Mouse (Mus musculus) midbrain, embryonic 13.5 days (tissue): ENCODE data around the gene Adprh. TPM values are rescaled to one million over a fixed set of nuclear protein-coding genes. Genes with fewer than 3 reads are reported as not detected.
"Not testable (repeated sequence)": the region's sequence is repeated elsewhere in the genome, so short reads cannot be mapped to it uniquely, and the experiment has no call there.

Experiments used
- ATAC-seq: fragments of 200-750 bp; cut with Nextera tagmentation; 2 replicates; pipeline ENCODE4 v1.8.0; 2017; ENCODE audit warnings: mild to moderate bottlenecking, moderate TSS enrichment, moderate library complexity
- H3K27ac ChIP-seq: fragments of 300-500 bp; sonication (generic); 2 replicates; pipeline ENCODE4 v1.5.1; 2015; ENCODE audit warnings: inconsistent platforms, mild to moderate bottlenecking, moderate library complexity
- H3K27me3 ChIP-seq: fragments of 300-500 bp; sonication (generic); 2 replicates; pipeline ENCODE4 v1.6.1; 2015; ENCODE audit warnings: mild to moderate bottlenecking, inconsistent platforms
- H3K36me3 ChIP-seq: fragments of 300-500 bp; sonication (generic); 2 replicates; pipeline ENCODE4 v1.6.1; 2015; ENCODE audit warnings: mild to moderate bottlenecking, inconsistent platforms
- H3K4me1 ChIP-seq: fragments of 300-500 bp; sonication (generic); replicated peaks from 2 replicates; pipeline ENCODE4 v1.6.1; 2015; ENCODE audit warnings: inconsistent platforms
- H3K4me2 ChIP-seq: fragments of 300-500 bp; sonication (generic); replicated peaks from 2 replicates; pipeline ENCODE4 v1.6.1; 2015; ENCODE audit warnings: moderate library complexity, mild to moderate bottlenecking, inconsistent platforms
- H3K4me3 ChIP-seq: fragments of 300-500 bp; sonication (generic); replicated peaks from 2 replicates; pipeline ENCODE4 v1.5.1; 2015; ENCODE audit warnings: mild to moderate bottlenecking, inconsistent platforms
- H3K9ac ChIP-seq: fragments of 300-500 bp; sonication (generic); replicated peaks from 2 replicates; pipeline ENCODE4 v1.6.1; 2015; ENCODE audit warnings: mild to moderate bottlenecking, inconsistent platforms
- H3K9me3 ChIP-seq: fragments of 300-500 bp; sonication (generic); 2 replicates; pipeline ENCODE4 v1.6.1; 2016; ENCODE audit warnings: mild to moderate bottlenecking, inconsistent platforms
- WGBS: fragments of 180-500 bp; shearing (Covaris S2); methylation state at CpG from one replicate; pipeline ENCODE4 v1.1.7; 2015; 5-methylcytosine and 5-hydroxymethylcytosine counted together
- polyA plus RNA-seq: library from polyadenylated mRNA; unstranded; fragments of >200 nt; fragmentation: Nextera tagmentation; extraction: Ambion mirVana; gene quantifications from 2 replicates; pipeline ENCODE4 v1.2.1, GENCODE M21; 2015

The Adprh gene
- polyA plus RNA-seq, result 156 and 157 TPM in 2 replicates

DNA sequence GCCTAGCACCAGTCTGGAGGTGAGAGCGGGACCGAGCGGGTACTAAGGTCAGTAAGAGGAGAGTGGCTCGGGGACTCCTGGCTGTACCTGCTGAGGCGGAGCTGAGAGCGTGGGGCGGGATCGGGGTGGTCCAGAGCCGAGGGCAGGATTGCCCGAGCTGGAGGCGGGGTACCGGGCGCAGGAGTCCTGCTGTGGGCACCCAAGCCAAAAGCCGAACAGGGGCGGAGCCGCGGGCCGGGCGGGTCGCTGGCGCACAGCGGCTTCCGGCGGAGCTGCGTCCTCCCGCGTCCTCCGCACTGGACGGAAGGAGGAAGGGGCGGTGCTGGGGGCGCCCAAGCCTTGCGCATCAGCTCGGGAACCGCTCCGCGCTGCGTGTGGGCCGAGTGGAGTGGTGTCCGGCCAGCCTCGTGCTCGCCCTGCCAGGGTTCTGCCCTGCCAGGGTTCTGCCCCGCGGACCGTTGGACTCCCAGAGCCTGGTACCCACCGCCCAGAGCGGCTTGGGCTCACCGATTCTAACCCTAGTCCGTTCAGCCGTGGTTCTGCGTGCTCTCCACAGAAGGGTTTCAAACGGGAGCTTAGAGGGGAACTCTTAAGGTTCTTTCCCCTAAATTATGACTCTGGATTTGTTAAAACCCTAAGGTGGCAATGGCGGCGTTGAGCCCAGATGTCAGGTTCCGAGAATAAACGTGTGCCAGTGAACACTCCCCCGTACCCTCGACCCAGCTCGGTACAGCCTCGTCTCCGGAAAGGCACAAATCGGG is at the start of gene Adprh:
TSS of gene Adprh (minus strand) at position 262 of the 761 bp plus-strand sequence.
- H3K36me3 ChIP-seq, result peaks cover 27% of the 10 kb centered on the region
- no peaks in the 10 kb centered on the region for H3K9me3 ChIP-seq
- H3K27ac ChIP-seq, result peak within 1 kb of the TSS; percentile 89
- peak; percentile 99 for ATAC-seq
- H3K4me1 ChIP-seq, result peaks cover 25% of the 10 kb centered on the region
- peak within 1 kb of the TSS; percentile 83 for H3K4me3 ChIP-seq
- peak within 1 kb of the TSS; percentile 82 for H3K4me2 ChIP-seq
- no peaks in the 10 kb centered on the region for H3K27me3 ChIP-seq
- WGBS, result 1% methylated on average over 59 of the region's 61 CpGs
- peak within 1 kb of the TSS; percentile 94 for H3K9ac ChIP-seq

GRCm38 (mm10) chr16:38496604-38497140 is 44.2 kb upstream of the Adprh start:
- Histone ChIP-seq H3K9ac (no peak overlapping the region), H3K9me3 (no peaks in the 10 kb centered on the region), H3K4me3 (no peak overlapping the region), H3K36me3 (peaks cover 46% of the 10 kb centered on the region), H3K27ac (no peak overlapping the region), H3K4me2 (no peak overlapping the region), H3K4me1 (no peaks in the 10 kb centered on the region), H3K27me3 (no peaks in the 10 kb centered on the region)
- WGBS, result 83% methylated on average over 7 of the region's 7 CpGs
- ATAC-seq, result no peak

GRCm38 (mm10) chr16:38493890-38494289 is 41.4 kb upstream of the Adprh start:
- H3K4me3 ChIP-seq, result no peak overlapping the region
- no peak overlapping the region for H3K27ac ChIP-seq
- H3K27me3 ChIP-seq, result no peaks in the 10 kb centered on the region
- H3K9ac ChIP-seq, result no peak overlapping the region
- H3K4me2 ChIP-seq, result no peak overlapping the region
- H3K9me3 ChIP-seq, result no peaks in the 10 kb centered on the region
- 92% methylated on average over 10 of the region's 10 CpGs for whole genome bisulfite sequencing
- no peaks in the 10 kb centered on the region for H3K4me1 ChIP-seq
- peaks cover 25% of the 10 kb centered on the region for H3K36me3 ChIP-seq
- no peak for ATAC-seq

GRCm38 (mm10) chr16:38492551-38492950 is 40.0 kb upstream of the Adprh start:
- Histone ChIP-seq H3K4me2 (no peak overlapping the region), H3K4me3 (no peak overlapping the region), H3K9me3 (no peaks in the 10 kb centered on the region), H3K9ac (no peak overlapping the region), H3K4me1 (no peaks in the 10 kb centered on the region), H3K36me3 (peaks cover 13% of the 10 kb centered on the region), H3K27me3 (no peaks in the 10 kb centered on the region), H3K27ac (no peak overlapping the region)
- no peak for ATAC-seq
- WGBS, result 83% methylated on average over 3 of the region's 3 CpGs

GRCm38 (mm10) chr16:38483582-38484309 is 31.2 kb upstream of the Adprh start:
- Histone ChIP-seq H3K27ac (no peak overlapping the region), H3K4me2 (peak overlapping the region; percentile 54), H3K9ac (peak overlapping the region; percentile 49; the same call in 1 of the 2 replicates), H3K36me3 (no peaks in the 10 kb centered on the region), H3K4me3 (peak overlapping the region; percentile 34), H3K9me3 (no peaks in the 10 kb centered on the region), H3K4me1 (0 out of 2 replicates have a peak, but pooled peaks cover 3% of the 10 kb centered on the region), H3K27me3 (peaks cover 26% of the 10 kb centered on the region)
- peak; percentile 69; the same call in 1 of the 2 replicates for ATAC-seq
- 40% methylated on average over 42 of the region's 42 CpGs for WGBS

DNA sequence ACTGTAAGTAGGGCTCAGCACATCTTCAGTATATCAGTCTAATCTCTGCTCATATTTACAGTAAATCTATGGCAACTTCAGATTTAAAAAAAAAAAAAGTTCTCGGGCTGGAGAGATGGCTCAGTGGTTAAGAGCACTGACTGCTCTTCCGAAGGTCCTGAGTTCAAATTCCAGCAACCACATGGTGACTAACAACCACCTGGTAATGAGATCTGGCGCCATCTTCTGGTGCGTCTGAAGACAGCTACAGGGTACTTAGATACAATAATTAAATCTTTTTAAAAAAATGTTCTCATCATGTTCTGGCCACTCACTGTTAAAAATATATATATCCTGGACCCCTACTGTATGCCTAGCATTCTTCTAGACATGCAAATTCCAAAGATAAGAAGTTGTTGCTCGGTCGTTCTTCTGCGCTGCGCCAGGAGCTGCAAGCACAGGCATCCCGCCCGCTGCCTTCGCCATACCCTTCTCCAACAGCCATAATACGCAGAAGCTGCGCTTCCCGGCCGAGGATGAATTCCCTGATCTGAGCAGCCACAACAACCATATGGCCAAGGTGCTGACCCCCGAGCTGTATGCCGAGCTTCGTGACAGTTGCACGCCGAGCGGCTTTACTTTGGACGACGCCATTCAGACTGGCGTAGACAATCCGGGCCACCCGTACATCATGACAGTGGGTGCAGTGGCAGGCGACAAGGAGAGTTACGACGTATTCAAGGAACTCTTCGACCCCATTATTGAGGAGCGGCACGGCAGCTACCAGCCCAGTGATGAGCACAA is 30.5 kb upstream of the Adprh start:
- 0 out of 2 replicates have a peak, but pooled peaks cover 3% of the 10 kb centered on the region for H3K4me1 ChIP-seq
- H3K9ac ChIP-seq, result peak overlapping the region; percentile 49
- no peaks in the 10 kb centered on the region for H3K9me3 ChIP-seq
- peak; percentile 68 for ATAC-seq
- H3K4me2 ChIP-seq, result peak overlapping the region; percentile 54
- peak overlapping the region; percentile 34 for H3K4me3 ChIP-seq
- WGBS, result 20% methylated on average over 32 of the region's 32 CpGs
- H3K27ac ChIP-seq, result no peak overlapping the region
- no peaks in the 10 kb centered on the region for H3K36me3 ChIP-seq
- peaks cover 26% of the 10 kb centered on the region for H3K27me3 ChIP-seq

- Histone ChIP-seq H3K4me3 (no peak overlapping the region), H3K9ac (no peak overlapping the region), H3K27ac (no peak overlapping the region), H3K4me1 (peaks cover 11% of the 10 kb centered on the region), H3K27me3 (peaks cover 26% of the 10 kb centered on the region), H3K36me3 (no peaks in the 10 kb centered on the region), H3K4me2 (no peak overlapping the region), H3K9me3 (no peaks in the 10 kb centered on the region)
- 83% methylated on average over 4 of the region's 4 CpGs for WGBS
- no peak for ATAC-seq
These were observed 28.8 kb upstream of the Adprh start for GRCm38 (mm10) chr16:38481327-38481726.

DNA sequence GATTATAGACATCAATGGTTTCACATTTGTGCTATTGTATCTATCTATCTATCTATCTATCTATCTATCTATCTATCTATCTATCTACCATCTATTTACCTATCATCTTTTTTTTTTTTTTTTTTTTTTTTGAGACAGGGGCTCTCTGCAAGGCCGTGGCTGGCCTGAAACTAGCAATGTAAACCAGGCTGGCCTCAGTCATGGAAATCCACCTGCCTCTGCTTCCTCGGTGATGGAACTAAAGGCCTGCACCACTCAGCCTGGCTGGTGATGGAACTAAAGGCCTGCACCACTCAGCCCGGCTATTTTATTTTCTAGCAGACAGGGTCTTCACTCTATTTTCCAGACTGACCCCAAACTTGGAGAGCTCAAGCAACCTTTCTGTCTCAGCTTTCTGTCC is 25.8 kb upstream of the Adprh start:
- no peak overlapping the region for H3K4me2 ChIP-seq
- H3K9ac ChIP-seq, result no peak overlapping the region
- no peak overlapping the region for H3K27ac ChIP-seq
- H3K4me1 ChIP-seq, result peaks cover 10% of the 10 kb centered on the region
- H3K36me3 ChIP-seq, result no peaks in the 10 kb centered on the region
- peaks cover 15% of the 10 kb centered on the region for H3K27me3 ChIP-seq
- no peak overlapping the region for H3K4me3 ChIP-seq
- no peak for ATAC-seq
- no peaks in the 10 kb centered on the region for H3K9me3 ChIP-seq
- WGBS, result 87% methylated on average over 3 of the region's 3 CpGs

DNA sequence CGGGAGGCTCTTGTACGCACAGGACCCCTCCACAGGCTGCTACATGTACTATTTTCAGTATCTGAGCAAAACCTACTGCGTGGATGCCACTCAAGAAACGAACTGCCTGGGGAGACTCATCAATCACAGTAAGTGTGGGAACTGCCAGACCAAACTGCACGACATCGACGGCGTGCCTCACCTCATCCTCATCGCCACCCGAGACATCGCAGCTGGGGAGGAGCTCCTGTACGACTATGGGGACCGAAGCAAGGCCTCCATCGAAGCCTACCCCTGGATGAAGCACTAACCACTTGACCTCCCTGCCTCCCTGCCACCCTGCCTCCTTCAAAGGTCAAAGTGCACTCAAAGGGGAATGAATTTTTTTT is 24.7 kb upstream of the Adprh start:
- not testable (repeated sequence) for ATAC-seq, H3K9me3 ChIP-seq, H3K27ac ChIP-seq, H3K36me3 ChIP-seq, H3K27me3 ChIP-seq
- WGBS, result 66% methylated on average over 14 of the region's 14 CpGs
- peak overlapping the region; percentile 67 for H3K4me2 ChIP-seq
- H3K4me1 ChIP-seq, result peaks cover 10% of the 10 kb centered on the region
- peak overlapping the region; percentile 41 for H3K4me3 ChIP-seq
- peak overlapping the region; percentile 56; the same call in 1 of the 2 replicates for H3K9ac ChIP-seq

- H3K9ac ChIP-seq, result peak overlapping the region; percentile 56
- H3K4me3 ChIP-seq, result peak overlapping the region; percentile 41
- no peak overlapping the region for H3K27ac ChIP-seq
- H3K4me1 ChIP-seq, result peaks cover 10% of the 10 kb centered on the region
- H3K36me3 ChIP-seq, result no peaks in the 10 kb centered on the region
- 0 out of 2 replicates have a peak, but pooled peaks cover 3% of the 10 kb centered on the region for H3K27me3 ChIP-seq
- 11% methylated on average over 34 of the region's 34 CpGs for WGBS
- peak; percentile 50; the same call in 1 of the 2 replicates for ATAC-seq
- H3K4me2 ChIP-seq, result peak overlapping the region; percentile 67
- no peaks in the 10 kb centered on the region for H3K9me3 ChIP-seq
These were observed 24.1 kb upstream of the Adprh start for GRCm38 (mm10) chr16:38476312-38477240.
